Mouse (Mus musculus): ENCODE measurements around the gene Poldip2.

DNA sequence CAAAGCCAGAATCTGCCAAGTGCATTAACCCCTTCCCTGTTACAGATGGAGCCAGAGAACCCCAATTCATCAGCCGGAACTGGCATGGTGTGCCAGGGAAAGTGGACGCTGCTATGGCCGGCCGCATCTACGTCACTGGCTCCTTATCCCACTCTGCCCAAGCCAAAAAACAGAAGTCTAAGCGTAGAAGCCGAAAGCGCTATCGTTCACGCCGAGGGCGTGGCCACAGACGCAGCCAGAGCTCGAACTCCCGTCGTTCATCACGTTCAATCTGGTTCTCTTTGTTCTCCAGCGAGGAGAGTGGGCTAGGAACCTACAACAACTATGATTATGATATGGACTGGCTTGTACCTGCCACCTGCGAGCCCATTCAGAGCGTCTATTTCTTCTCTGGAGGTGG is 10.5 kb upstream of the Poldip2 start:
- TF ChIP-seq CTCF (IDR thresholded peaks at IDR 0.05; ENCODE audit: borderline replicate concordance, extremely low read depth, insufficient read depth, insufficient read length) (no peak), POLR2A (IDR thresholded peaks at IDR 0.05; ENCODE audit: borderline replicate concordance, extremely low read depth, insufficient read depth, insufficient read length, poor library complexity, severe bottlenecking) (no peak)
